ENCODE assay signal across 9 mouse cellular contexts in genomic region chr7:16629598-16630296, GRCm38 (mm10). TPM values are rescaled to one million over a fixed set of nuclear protein-coding genes. Genes with fewer than 3 reads are reported as not detected.
DNase-seq lines count a peak whose midpoint lies in the region; ATAC-seq and TF ChIP-seq lines count a peak whose summit lies in the region.
"Had no signal": no experiment of that assay in that cellular context is flagged by ENCODE, and none has a peak within 500 bp of the region (broad histone marks: within the 10 kb centered on the region; RNA-seq: fewer than 3 reads in every experiment).

No protein-coding gene starts in this region.

- H3K36me3 ChIP-seq in forebrain, embryonic 11.5 days (ENCODE audit: control insufficient read depth, insufficient read depth, low read length) = no peaks in the 10 kb centered on the region
- no peaks in the 10 kb centered on the region for H3K36me3 ChIP-seq in testis, adult 2 months (ENCODE audit: control insufficient read depth, insufficient read depth, low read length)
- H3K36me3 ChIP-seq: heart, embryonic 15.5 days had no signal

- H3K4me1 ChIP-seq in forebrain, embryonic 11.5 days (replicated peaks; ENCODE audit: control insufficient read depth, insufficient read depth, low read length) = no peaks in the 10 kb centered on the region
- H3K4me1 ChIP-seq in testis, adult 2 months (ENCODE audit: control insufficient read depth, insufficient read depth, low read length) = peaks cover 6% of the 10 kb centered on the region
- H3K4me1 ChIP-seq: heart, embryonic 15.5 days had no signal

- no peak overlapping the region for H3K4me3 ChIP-seq in forebrain, embryonic 11.5 days (ENCODE audit: low read depth, low read length)
- H3K4me3 ChIP-seq in testis, adult 2 months (ENCODE audit: control insufficient read depth, low read depth, low read length) = no peak overlapping the region
- H3K4me3 ChIP-seq: heart, embryonic 15.5 days had no signal

- H3K27me3 ChIP-seq in forebrain, embryonic 11.5 days (ENCODE audit: control insufficient read depth, insufficient read depth, low read length) = no peaks in the 10 kb centered on the region
- H3K27me3 ChIP-seq in testis, adult 2 months (ENCODE audit: control insufficient read depth, insufficient read depth, low read length) = no peaks in the 10 kb centered on the region
- H3K27me3 ChIP-seq: heart, embryonic 15.5 days had no signal

- DNase-seq in adrenal gland, adult 18-20 months (ENCODE audit: low spot score in 2 of 2) = peak; percentile 32 to 44
- no peak for DNase-seq in adrenal gland, adult 8-10 months
- DNase-seq in urinary bladder, postnatal 25 days (ENCODE audit: low spot score) = peak; percentile 36
- no peak for DNase-seq in urinary bladder, adult 18-20 months (ENCODE audit: low spot score in 2 of 2)
- DNase-seq in forebrain, embryonic 11.5 days (ENCODE audit: low spot score) = peak; percentile 76
- peak; percentile 39 to 59 for DNase-seq in kidney, postnatal 36 days
- peak; percentile 76 for DNase-seq in mesoderm, embryonic 11.5 days (ENCODE audit: low read depth, low spot score)

- peak; percentile 49; the same call in 1 of the 2 replicates for TF ChIP-seq CTCF in testis, adult 2 months (IDR thresholded peaks at IDR 0.05; ENCODE audit: control insufficient read depth, insufficient read depth, insufficient replicate concordance, low read depth, low read length)

- 0 out of 2 replicates have a peak, but pooled peaks have one; percentile 5 for ATAC-seq in forebrain, embryonic 11.5 days (replicated peaks; ENCODE audit: low FRiP score)

- no peak overlapping the region for H3K27ac ChIP-seq in forebrain, embryonic 11.5 days (ENCODE audit: low read depth, low read length)
- no peak overlapping the region for H3K27ac ChIP-seq in testis, adult 2 months (ENCODE audit: control insufficient read depth, insufficient read depth, low read depth, low read length)
- H3K27ac ChIP-seq: heart, embryonic 15.5 days had no signal

- no peak overlapping the region for H3K9ac ChIP-seq in forebrain, embryonic 11.5 days (ENCODE audit: low read length)
- H3K9ac ChIP-seq: heart, embryonic 15.5 days had no signal

- WGBS in forebrain, embryonic 11.5 days = 17% methylated on average over 10 of the region's 10 CpGs

- no peak overlapping the region for H3K4me2 ChIP-seq in forebrain, embryonic 11.5 days (ENCODE audit: low read depth, low read length, severe bottlenecking)
- H3K4me2 ChIP-seq: heart, embryonic 15.5 days had no signal

- no peak for TF ChIP-seq POLR2A in testis, adult 2 months (IDR thresholded peaks at IDR 0.05; ENCODE audit: control insufficient read depth, low read depth, low read length)

- no peaks in the 10 kb centered on the region; the same call in 1 of the 2 replicates for H3K9me3 ChIP-seq in forebrain, embryonic 11.5 days (ENCODE audit: control insufficient read depth, low read length)
- H3K9me3 ChIP-seq: heart, embryonic 15.5 days had no signal

RNA-seq across cellular contexts. Expression of gene Arhgap35, which starts 15.0 kb away (rescaled TPM):
- 10 to 100 TPM; 54.3 to 63.1 TPM for total RNA-seq in adrenal gland, adult 18-20 months (2021)
- total RNA-seq in adrenal gland, adult 8-10 months (2022) = 10 to 100 TPM; 65.6 to 76.6 (median 73.0) TPM
- 39.9 and 45.2 TPM in 2 replicates for polyA plus RNA-seq in forebrain, embryonic 11.5 days (2014; fragmentation: Nextera tagmentation; extraction: Ambion mirVana)
- polyA plus RNA-seq in testis, adult 2 months (2012; rRNA removed) = 21.7 and 22.4 TPM in 2 replicates

RNA-seq across cellular contexts. Expression of gene Ceacam15, which starts 45.8 kb away (rescaled TPM):
- not detected for total RNA-seq in adrenal gland, adult 18-20 months (2021)
- not detected for total RNA-seq in adrenal gland, adult 8-10 months (2022)
- polyA plus RNA-seq in forebrain, embryonic 11.5 days (2014; fragmentation: Nextera tagmentation; extraction: Ambion mirVana) = not detected in 2 replicates
- 0.10 TPM in 1 of 2 replicates, not detected in the other for polyA plus RNA-seq in testis, adult 2 months (2012; rRNA removed)

Comparison
In these comparisons a context has a peak if more than half of its experiments do, and no peak if none do; other contexts are left out.
1. DNase-seq: peak in adrenal gland, adult 18-20 months (2 of 2), urinary bladder, postnatal 25 days (single experiment), forebrain, embryonic 11.5 days (single experiment), kidney, postnatal 36 days (2 of 2) and mesoderm, embryonic 11.5 days (single experiment); none in adrenal gland, adult 8-10 months (single experiment) and urinary bladder, adult 18-20 months (0 of 2).